Mouse (Mus musculus) thymus, postnatal 0 days (tissue): ENCODE data around the gene Tubb4b. TPM values are rescaled to one million over a fixed set of nuclear protein-coding genes. Genes with fewer than 3 reads are reported as not detected.
"Not testable (repeated sequence)": the region's sequence is repeated elsewhere in the genome, so short reads cannot be mapped to it uniquely, and the experiment has no call there.

Experiments used
- DNase-seq: peaks from one replicate; pipeline ENCODE4 v3.0.0-alpha.2; 2015; ENCODE audit warnings: low spot score
- polyA plus RNA-seq: library from polyadenylated mRNA; unstranded; fragments of >200 nt; fragmentation: Nextera tagmentation; extraction: Ambion mirVana; gene quantifications from 2 replicates; pipeline ENCODE4 v1.2.1, GENCODE M21; 2015

The Tubb4b gene
- 460 and 503 TPM in 2 replicates for polyA plus RNA-seq

DNA sequence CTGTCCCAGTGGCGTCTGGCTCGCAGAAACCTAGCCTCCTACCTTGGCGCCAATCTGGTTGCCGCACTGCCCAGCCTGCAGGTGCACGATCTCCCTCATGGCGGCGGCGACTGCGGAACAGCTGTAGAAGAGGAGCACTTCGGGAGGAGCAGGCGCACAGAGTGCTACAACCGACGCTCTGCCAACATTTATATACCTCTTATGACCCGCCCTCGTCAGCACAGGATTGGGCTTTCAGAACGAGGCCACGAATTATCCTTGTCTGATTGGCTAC lies at the start of gene Tubb4b:
Gene Tubb4b, minus strand, starts transcription at position 211 of the 274 bp plus-strand sequence.
- no peak for DNase-seq

GRCm38 (mm10) chr2:25273010-25273409 lies 48.5 kb upstream of the Tubb4b start:
- no peak for DNase-seq

DNA sequence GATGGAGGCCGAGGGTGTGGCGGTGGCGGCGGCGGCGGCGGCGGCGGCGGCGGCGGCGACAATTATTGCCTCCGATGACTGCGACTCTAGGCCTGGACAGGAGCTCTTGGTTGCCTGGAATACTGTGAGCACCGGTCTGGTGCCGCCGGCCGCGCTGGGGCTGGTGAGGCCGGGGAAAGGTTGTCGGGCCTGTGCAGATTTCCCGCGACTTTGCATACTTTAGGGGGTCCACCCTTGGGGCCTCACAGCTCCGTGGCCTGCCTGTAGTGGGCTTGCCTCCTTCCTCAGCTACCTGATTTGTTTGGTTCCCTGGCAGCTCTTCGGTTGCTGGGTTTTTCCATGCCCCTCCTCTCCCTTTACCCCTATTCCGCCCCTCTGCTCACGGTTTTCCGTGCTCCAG lies 48.0 kb upstream of the Tubb4b start:
- no peak for DNase-seq

- DNase-seq: peak; percentile 97
Observed at GRCm38 (mm10) chr2:25271827-25272511, 47.5 kb upstream of the Tubb4b start, which contains the start of the genes Ssna1 and Anapc2. Ssna1 (minus strand) TSS chr2:25272438. Anapc2 (plus strand) TSS chr2:25272478.

- DNase-seq: no peak
Observed at GRCm38 (mm10) chr2:25267746-25268309, 43.3 kb upstream of the Tubb4b start.

GRCm38 (mm10) chr2:25267241-25267640 lies 42.7 kb upstream of the Tubb4b start:
- DNase-seq: no peak

- no peak for DNase-seq
Observed at GRCm38 (mm10) chr2:25266720-25267119, 42.2 kb upstream of the Tubb4b start.

DNA sequence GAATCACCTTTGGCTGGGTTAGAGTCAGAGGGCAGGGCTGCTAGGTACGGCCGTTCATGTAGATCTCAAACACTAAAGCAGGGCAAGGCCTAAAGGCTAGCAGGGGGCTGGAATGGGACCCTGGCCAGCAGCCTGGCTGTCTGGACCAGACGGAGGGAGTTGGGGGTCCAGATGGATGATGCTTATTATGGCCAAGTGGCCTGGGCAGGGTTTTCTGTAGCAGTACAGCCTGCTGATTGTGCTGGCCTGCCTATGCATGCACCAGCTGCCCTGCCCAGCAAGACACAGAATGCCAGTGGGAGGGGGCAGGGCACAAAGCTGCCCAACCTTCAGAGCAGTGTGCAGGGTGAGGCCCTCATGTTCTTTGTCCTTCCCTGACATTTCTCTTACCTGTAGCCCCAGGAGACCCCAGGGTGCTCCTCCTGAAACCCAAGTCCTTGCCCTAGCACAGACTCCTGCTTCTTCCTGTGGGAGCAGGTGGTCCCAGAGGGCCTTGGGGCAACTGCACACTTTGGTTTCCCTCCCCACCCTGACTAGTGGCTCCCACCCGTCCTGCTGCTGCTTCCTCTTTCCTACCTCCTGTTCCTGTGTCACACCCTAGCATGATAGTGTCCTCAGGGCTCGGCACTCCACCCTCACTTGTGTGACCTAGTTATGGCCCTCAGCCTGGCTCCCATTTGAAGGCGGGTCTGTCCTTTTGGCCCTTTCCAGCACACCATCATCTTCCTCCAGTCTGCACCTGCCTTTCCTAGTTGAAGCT lies 41.6 kb upstream of the Tubb4b start:
- DNase-seq: no peak

DNA sequence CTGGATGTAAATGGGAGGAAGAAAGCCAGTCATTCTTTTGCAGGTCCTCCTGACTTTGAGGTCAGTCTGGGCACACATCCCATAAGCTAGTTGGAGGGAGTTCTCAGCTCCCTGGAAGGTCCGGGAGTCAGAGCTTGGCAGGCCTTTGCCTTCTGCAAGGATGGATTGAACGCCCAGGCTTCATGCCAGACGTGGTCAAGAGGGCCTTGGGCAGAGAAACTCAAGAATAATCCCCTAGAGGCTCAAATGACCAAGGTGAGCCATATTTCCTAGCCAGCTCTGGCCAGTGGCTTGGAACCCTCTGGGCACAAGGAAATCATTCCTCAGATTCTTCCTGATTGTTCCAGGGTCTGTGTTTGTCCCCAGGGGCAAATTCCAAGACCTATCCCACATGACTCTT lies 40.3 kb upstream of the Tubb4b start:
- DNase-seq: no peak

- DNase-seq: no peak
Observed at GRCm38 (mm10) chr2:25264286-25264660, 39.8 kb upstream of the Tubb4b start.

DNA sequence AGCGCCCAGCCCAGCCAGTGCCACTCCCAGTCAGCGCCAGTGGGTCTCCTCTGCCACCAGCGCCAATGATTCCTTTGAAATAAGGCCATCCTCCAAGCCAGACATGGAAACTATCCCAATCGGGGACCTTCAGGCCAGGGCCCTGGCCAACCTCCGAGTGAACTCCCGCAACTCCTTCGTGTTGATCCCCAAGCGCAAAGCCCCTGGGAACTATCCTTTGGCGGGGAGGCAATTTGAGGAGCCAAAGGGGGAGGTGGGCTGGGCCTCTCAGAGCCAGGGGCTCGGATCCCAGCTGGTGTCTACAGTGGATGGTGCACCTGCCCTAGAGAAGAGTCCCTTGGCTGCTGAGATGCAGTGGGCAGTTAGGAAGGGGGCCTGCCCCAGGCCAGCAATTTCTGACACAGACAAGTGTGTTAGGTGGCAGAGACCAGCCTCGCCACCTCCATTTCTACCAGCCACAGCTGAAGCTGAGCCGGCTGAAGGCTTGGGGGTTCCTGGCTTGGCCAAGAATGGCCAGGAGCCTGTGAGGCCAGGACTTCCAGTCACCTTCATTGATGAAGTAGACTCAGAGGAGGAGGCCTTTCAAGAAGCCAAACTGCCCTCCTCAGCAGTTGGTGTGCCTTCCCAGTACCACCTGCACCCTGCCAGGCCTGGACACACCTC lies 39.3 kb upstream of the Tubb4b start:
- no peak for DNase-seq

DNA sequence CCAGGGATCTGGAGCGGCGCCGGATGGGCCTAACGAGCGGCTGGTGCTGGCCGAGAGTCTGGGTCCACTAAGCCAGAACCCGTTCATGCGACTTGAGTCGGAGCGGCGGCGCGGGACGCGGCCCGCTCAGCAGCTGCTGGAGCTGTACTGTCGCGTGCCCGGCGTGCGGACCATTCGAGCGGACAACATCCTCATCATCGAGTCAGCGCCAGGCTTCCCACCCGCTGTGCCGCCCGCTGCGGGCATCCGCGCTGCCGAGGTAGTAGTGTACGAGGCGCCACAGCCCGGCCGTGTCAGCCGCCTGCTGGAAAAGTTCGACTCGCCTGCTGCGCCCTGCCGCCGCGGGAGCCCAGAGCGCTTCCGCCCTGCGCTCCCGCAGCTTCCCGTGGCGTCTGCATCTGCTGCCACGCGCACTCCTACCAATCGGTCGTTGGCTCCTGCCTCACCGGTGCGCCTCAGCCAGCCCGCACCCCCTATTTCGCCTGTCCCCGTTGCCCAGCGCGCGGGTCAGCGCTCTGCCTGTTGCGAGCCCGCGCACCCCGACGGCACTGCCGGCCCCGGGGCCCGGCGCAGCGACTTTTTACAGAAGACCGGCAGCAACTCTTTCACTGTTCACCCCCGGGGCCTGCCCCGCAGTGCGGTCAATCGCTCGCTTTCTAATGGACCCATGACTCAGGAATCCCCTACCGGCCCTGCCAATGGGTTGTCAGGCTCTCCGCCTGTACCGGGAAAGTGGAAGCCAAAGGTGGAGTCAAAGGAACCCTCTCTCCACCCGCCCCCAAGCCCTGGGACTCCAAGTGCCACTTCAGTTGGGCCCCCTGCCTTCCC lies 38.5 kb upstream of the Tubb4b start:
- peak; percentile 73 for DNase-seq

- peak; percentile 95 for DNase-seq
Observed at GRCm38 (mm10) chr2:25262291-25262767, 37.8 kb upstream of the Tubb4b start, which contains the start of gene Tprn. Tprn (plus strand) TSS chr2:25262618.

DNA sequence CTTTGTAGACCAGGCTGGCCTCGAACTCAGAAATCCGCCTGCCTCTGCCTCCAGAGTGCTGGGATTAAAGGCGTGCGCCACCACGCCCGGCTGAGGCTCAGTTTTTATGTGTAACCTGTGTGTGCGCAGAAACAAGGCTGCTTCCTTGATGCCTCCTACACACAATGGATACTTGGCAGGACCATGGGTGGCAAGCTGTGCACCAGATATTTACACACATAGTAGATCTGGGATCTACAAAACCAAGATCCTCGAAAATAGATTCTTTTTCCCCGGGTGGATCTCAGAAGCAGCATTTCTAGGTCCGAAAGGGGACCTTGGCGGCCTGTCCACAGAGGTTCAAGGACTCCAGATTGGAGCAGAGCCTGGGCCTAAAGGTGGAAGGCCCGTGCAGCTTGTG lies 37.4 kb upstream of the Tubb4b start:
- DNase-seq: no peak

DNA sequence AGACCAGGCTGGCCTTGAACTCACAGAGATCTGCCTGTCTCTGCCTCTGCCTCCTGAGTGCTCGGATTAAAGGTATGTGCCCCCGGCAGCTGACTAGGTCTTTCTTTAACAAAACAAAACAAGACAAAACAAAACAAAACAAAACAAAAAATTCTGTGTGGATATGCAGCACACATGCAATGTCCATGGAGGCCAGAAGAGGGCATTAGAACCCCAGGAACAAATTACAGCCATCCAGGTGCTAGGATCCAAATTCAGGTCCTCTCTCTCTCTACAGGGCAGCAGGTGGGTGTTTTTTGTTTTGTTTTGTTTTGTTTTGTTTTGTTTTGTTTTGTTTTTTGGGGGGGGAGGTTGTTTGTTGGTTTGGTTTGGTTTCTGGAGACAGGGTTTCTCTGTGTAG lies 34.4 kb upstream of the Tubb4b start:
- DNase-seq: no peak

- not testable (repeated sequence) for DNase-seq
Observed at GRCm38 (mm10) chr2:25257250-25257649, 32.7 kb upstream of the Tubb4b start.

DNA sequence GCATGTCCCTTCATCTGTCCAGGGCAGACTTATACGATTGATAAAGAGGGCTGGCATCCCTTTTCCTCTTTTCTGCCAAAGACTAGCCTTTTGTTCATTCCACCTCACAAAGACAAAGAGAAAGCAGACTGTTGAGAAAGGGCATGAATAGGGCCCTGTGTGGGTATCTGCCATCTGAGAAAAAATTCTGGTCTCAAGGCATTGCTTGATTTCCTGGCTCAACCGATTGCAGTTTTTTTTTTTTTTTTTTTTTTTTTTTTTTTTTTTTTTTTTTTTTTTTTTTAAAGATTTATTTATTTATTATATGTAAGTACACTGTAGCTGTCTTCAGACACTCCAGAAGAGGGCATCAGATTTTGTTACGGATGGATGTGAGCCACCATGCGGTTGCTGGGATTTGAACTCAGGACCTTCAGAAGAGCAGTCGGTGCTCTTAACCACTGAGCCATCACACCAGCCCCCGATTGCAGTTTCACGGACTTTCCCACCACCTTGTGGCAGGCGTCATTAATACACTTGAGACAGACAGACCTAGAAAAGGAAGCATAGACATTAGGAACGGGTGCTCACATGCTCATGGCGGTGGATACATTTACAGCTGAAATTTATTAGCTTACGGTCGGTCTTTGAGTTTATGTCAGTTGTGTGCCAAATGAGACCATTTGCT lies 32.1 kb upstream of the Tubb4b start:
- DNase-seq: peak; percentile 71

GRCm38 (mm10) chr2:25255284-25255779 lies 30.8 kb upstream of the Tubb4b start, which contains the start of gene Tmem203:
Tmem203 (plus strand) TSS chr2:25255439.
- peak; percentile 94 for DNase-seq

GRCm38 (mm10) chr2:25252331-25252730 lies 27.8 kb upstream of the Tubb4b start:
- DNase-seq: peak; percentile 50
